Mouse (Mus musculus): Measurements from ENCODE around the gene Tmem229b. TPM values are rescaled to one million over a fixed set of nuclear protein-coding genes. Genes with fewer than 3 reads are reported as not detected.
"Not testable (repeated sequence)": the region's sequence is repeated elsewhere in the genome, so short reads cannot be mapped to it uniquely, and the experiment has no call there.

The Tmem229b gene
- polyA plus RNA-seq, 1 experiment from 2014 or later, result 58.6 TPM

GRCm38 (mm10) chr12:78939393-78940037 is 67.9 kb downstream of the Tmem229b start:
- no peak for ATAC-seq (replicated peaks)
- WGBS, result 84% methylated on average over 7 of the region's 7 CpGs
- Histone ChIP-seq H3K27ac (replicated peaks) (no peak overlapping the region), H3K9me3 (no peaks in the 10 kb centered on the region), H3K4me1 (no peaks in the 10 kb centered on the region), H3K9ac (replicated peaks) (no peak overlapping the region), H3K4me3 (no peak overlapping the region), H3K36me3 (no peaks in the 10 kb centered on the region), H3K4me2 (replicated peaks) (no peak overlapping the region), H3K27me3 (no peaks in the 10 kb centered on the region)

- Histone ChIP-seq H3K27me3 (no peaks in the 10 kb centered on the region), H3K9me3 (no peaks in the 10 kb centered on the region), H3K4me2 (replicated peaks) (no peak overlapping the region), H3K27ac (replicated peaks) (no peak overlapping the region), H3K4me3 (no peak overlapping the region), H3K36me3 (no peaks in the 10 kb centered on the region), H3K9ac (replicated peaks) (no peak overlapping the region), H3K4me1 (no peaks in the 10 kb centered on the region)
- WGBS, result 67% methylated on average over 4 of the region's 4 CpGs
- ATAC-seq (replicated peaks), result no peak
These were observed 70.9 kb downstream of the Tmem229b start for GRCm38 (mm10) chr12:78936494-78936893.

GRCm38 (mm10) chr12:78929900-78930299 is 77.5 kb downstream of the Tmem229b start:
- Histone ChIP-seq H3K4me2 (replicated peaks) (no peak overlapping the region), H3K9me3 (no peaks in the 10 kb centered on the region), H3K27me3 (no peaks in the 10 kb centered on the region), H3K36me3 (no peaks in the 10 kb centered on the region), H3K27ac (replicated peaks) (no peak overlapping the region), H3K4me3 (no peak overlapping the region), H3K4me1 (no peaks in the 10 kb centered on the region), H3K9ac (replicated peaks) (no peak overlapping the region)
- WGBS, result 78% methylated on average over 1 of the region's 1 CpGs
- ATAC-seq (replicated peaks), result no peak

GRCm38 (mm10) chr12:78927287-78927686 is 80.1 kb downstream of the Tmem229b start:
- ATAC-seq (replicated peaks), result no peak
- 52% methylated on average over 5 of the region's 5 CpGs for WGBS
- Histone ChIP-seq H3K27ac (replicated peaks) (no peak overlapping the region), H3K9ac (replicated peaks) (no peak overlapping the region), H3K9me3 (no peaks in the 10 kb centered on the region), H3K4me2 (replicated peaks) (no peak overlapping the region), H3K4me1 (no peaks in the 10 kb centered on the region), H3K4me3 (no peak overlapping the region), H3K27me3 (no peaks in the 10 kb centered on the region), H3K36me3 (no peaks in the 10 kb centered on the region)

- Histone ChIP-seq H3K9me3 (no peaks in the 10 kb centered on the region), H3K27me3 (no peaks in the 10 kb centered on the region), H3K4me2 (replicated peaks) (no peak overlapping the region), H3K27ac (replicated peaks) (no peak overlapping the region), H3K9ac (replicated peaks) (no peak overlapping the region), H3K4me1 (no peaks in the 10 kb centered on the region; the same call in 1 of the 2 replicates), H3K4me3 (no peak overlapping the region), H3K36me3 (no peaks in the 10 kb centered on the region)
- 93% methylated on average over 7 of the region's 7 CpGs for WGBS
- no peak for ATAC-seq (replicated peaks)
These were observed 83.8 kb downstream of the Tmem229b start for GRCm38 (mm10) chr12:78923539-78924189.

GRCm38 (mm10) chr12:78922977-78923376 is 84.5 kb downstream of the Tmem229b start:
- not testable (repeated sequence) for H3K4me2 ChIP-seq (replicated peaks); H3K4me1 ChIP-seq; H3K4me3 ChIP-seq; ATAC-seq (replicated peaks); H3K9me3 ChIP-seq; H3K9ac ChIP-seq (replicated peaks); H3K27ac ChIP-seq (replicated peaks); H3K36me3 ChIP-seq; H3K27me3 ChIP-seq

- ATAC-seq (replicated peaks), result no peak
- H3K4me3 ChIP-seq, result no peak overlapping the region
- H3K36me3 ChIP-seq, result no peaks in the 10 kb centered on the region
- 84% methylated on average over 3 of the region's 3 CpGs for WGBS
- no peak overlapping the region for H3K4me2 ChIP-seq (replicated peaks)
- H3K27me3 ChIP-seq, result no peaks in the 10 kb centered on the region
- H3K9ac ChIP-seq (replicated peaks), result no peak overlapping the region
- peaks cover 2% of the 10 kb centered on the region; the same call in 1 of the 2 replicates for H3K4me1 ChIP-seq
- no peaks in the 10 kb centered on the region for H3K9me3 ChIP-seq
- H3K27ac ChIP-seq (replicated peaks), result no peak overlapping the region
These were observed 85.4 kb downstream of the Tmem229b start for GRCm38 (mm10) chr12:78922058-78922457.

- ATAC-seq (replicated peaks), result no peak
- Histone ChIP-seq H3K9me3 (no peaks in the 10 kb centered on the region), H3K4me3 (no peak overlapping the region), H3K4me2 (replicated peaks) (no peak overlapping the region), H3K4me1 (peaks cover 2% of the 10 kb centered on the region; the same call in 1 of the 2 replicates), H3K27ac (replicated peaks) (no peak overlapping the region), H3K36me3 (no peaks in the 10 kb centered on the region), H3K27me3 (no peaks in the 10 kb centered on the region), H3K9ac (replicated peaks) (no peak overlapping the region)
- 78% methylated on average over 4 of the region's 4 CpGs for WGBS
These were observed 86.0 kb downstream of the Tmem229b start for GRCm38 (mm10) chr12:78921421-78921820.

GRCm38 (mm10) chr12:78919079-78919712 is 88.2 kb downstream of the Tmem229b start:
- Histone ChIP-seq H3K9ac (replicated peaks) (no peak overlapping the region), H3K36me3 (no peaks in the 10 kb centered on the region), H3K27ac (replicated peaks) (no peak overlapping the region), H3K4me1 (peaks cover 2% of the 10 kb centered on the region; the same call in 1 of the 2 replicates), H3K9me3 (no peaks in the 10 kb centered on the region), H3K4me2 (replicated peaks) (no peak overlapping the region; the same call in 1 of the 2 replicates), H3K4me3 (no peak overlapping the region), H3K27me3 (no peaks in the 10 kb centered on the region)
- ATAC-seq (replicated peaks), result peak; percentile 85
- WGBS, result 34% methylated on average over 16 of the region's 16 CpGs

GRCm38 (mm10) chr12:78918227-78919078 is 89.0 kb downstream of the Tmem229b start:
- H3K9me3 ChIP-seq, result no peaks in the 10 kb centered on the region
- WGBS, result 14% methylated on average over 11 of the region's 11 CpGs
- H3K27me3 ChIP-seq, result peaks cover 3% of the 10 kb centered on the region; the same call in 1 of the 2 replicates
- H3K36me3 ChIP-seq, result no peaks in the 10 kb centered on the region
- peak; percentile 84 for ATAC-seq (replicated peaks)
- peak overlapping the region; percentile 21 for H3K4me3 ChIP-seq
- peak overlapping the region; percentile 46 for H3K4me2 ChIP-seq (replicated peaks)
- H3K4me1 ChIP-seq, result peaks cover 2% of the 10 kb centered on the region; the same call in 1 of the 2 replicates
- H3K9ac ChIP-seq (replicated peaks), result no peak overlapping the region
- H3K27ac ChIP-seq (replicated peaks), result no peak overlapping the region

- Histone ChIP-seq H3K4me3 (no peak overlapping the region), H3K9ac (replicated peaks) (no peak overlapping the region), H3K27me3 (peaks cover 16% of the 10 kb centered on the region; the same call in 1 of the 2 replicates), H3K27ac (replicated peaks) (no peak overlapping the region), H3K4me2 (replicated peaks) (no peak overlapping the region), H3K9me3 (no peaks in the 10 kb centered on the region), H3K36me3 (no peaks in the 10 kb centered on the region), H3K4me1 (peaks cover 11% of the 10 kb centered on the region)
- 79% methylated on average over 3 of the region's 3 CpGs for WGBS
- no peak for ATAC-seq (replicated peaks)
These were observed 91.1 kb downstream of the Tmem229b start for GRCm38 (mm10) chr12:78916278-78916677.

GRCm38 (mm10) chr12:78915561-78915960 is 91.9 kb downstream of the Tmem229b start:
- Histone ChIP-seq H3K36me3 (no peaks in the 10 kb centered on the region), H3K27me3 (peaks cover 24% of the 10 kb centered on the region), H3K4me1 (peaks cover 11% of the 10 kb centered on the region), H3K4me2 (replicated peaks) (no peak overlapping the region), H3K4me3 (no peak overlapping the region), H3K27ac (replicated peaks) (no peak overlapping the region), H3K9me3 (no peaks in the 10 kb centered on the region), H3K9ac (replicated peaks) (no peak overlapping the region)
- ATAC-seq (replicated peaks), result no peak
- 85% methylated on average over 3 of the region's 3 CpGs for WGBS

Data from forebrain, embryonic 15.5 days (tissue).